In the genomic region with DNA sequence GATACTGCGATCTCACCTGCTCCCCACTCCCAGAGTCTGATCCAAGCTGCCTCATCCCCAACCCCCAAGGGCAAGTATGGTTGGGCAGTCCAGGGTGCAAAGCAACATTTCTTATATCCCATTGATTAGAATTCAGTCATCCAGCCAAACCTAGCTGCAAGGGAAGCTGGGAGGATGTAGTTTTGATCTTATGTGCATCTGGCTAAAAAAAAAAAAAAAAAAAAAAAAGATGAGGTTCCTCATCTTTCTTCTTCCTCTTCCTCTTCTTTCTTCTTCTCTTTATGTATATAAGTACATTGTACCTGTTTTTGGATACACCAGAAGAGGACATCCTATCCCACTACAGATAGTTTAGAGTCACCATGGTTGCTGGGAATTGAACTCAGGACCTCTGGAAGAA, we compare ENCODE assay signal across 33 mouse cellular contexts. TPM values are rescaled to one million over a fixed set of nuclear protein-coding genes. Genes with fewer than 3 reads are reported as not detected.
"Had no signal": no experiment of that assay in that cellular context is flagged by ENCODE, and none has a peak within 500 bp of the region (broad histone marks: within the 10 kb centered on the region; RNA-seq: fewer than 3 reads in every experiment).

No protein-coding gene starts in this region.

- H3K9me3 ChIP-seq: heart, embryonic 10.5 days; heart, embryonic 12.5 days; hindbrain, embryonic 12.5 days; intestine, embryonic 15.5 days; kidney, embryonic 15.5 days; limb, embryonic 10.5 days; limb, embryonic 12.5 days; liver, embryonic 13.5 days; liver, embryonic 15.5 days had no signal

- H3K4me3 ChIP-seq: heart, embryonic 10.5 days; heart, embryonic 12.5 days; hindbrain, embryonic 12.5 days; intestine, embryonic 15.5 days; kidney, embryonic 15.5 days; limb, embryonic 10.5 days; limb, embryonic 12.5 days; liver, embryonic 13.5 days; liver, embryonic 15.5 days had no signal

- H3K36me3 ChIP-seq: heart, embryonic 10.5 days; heart, embryonic 12.5 days; hindbrain, embryonic 12.5 days; intestine, embryonic 15.5 days; kidney, embryonic 15.5 days; limb, embryonic 10.5 days; limb, embryonic 12.5 days; liver, embryonic 13.5 days; liver, embryonic 15.5 days had no signal

- DNase-seq: gastrocnemius, postnatal 14 days; gastrocnemius, postnatal 36 days; heart, postnatal 14 days; heart, postnatal 36 days; kidney, adult 18-20 months; kidney, adult 8-10 months; kidney, postnatal 14 days; kidney, postnatal 36 days; layer of hippocampus, adult 9-11 months; layer of hippocampus, postnatal 36 days; liver; liver, embryonic 13.5 days had no signal

- ATAC-seq: hindbrain, embryonic 16.5 days; inflammation-experienced regulatory T-cells, adult 6 months; intestine, embryonic 15.5 days; intestine, postnatal 0 days had no signal

- H3K9ac ChIP-seq: heart, embryonic 12.5 days; hindbrain, embryonic 12.5 days; intestine, embryonic 15.5 days; kidney, embryonic 15.5 days; limb, embryonic 12.5 days; liver, embryonic 13.5 days; liver, embryonic 15.5 days had no signal

- H3K27ac ChIP-seq: heart, embryonic 10.5 days; hindbrain, embryonic 12.5 days; intestine, embryonic 15.5 days; kidney, embryonic 15.5 days; kidney, postnatal 0 days; limb, embryonic 12.5 days; liver, embryonic 13.5 days; liver, embryonic 15.5 days had no signal

- H3K4me2 ChIP-seq: heart, embryonic 12.5 days; hindbrain, embryonic 12.5 days; intestine, embryonic 15.5 days; kidney, embryonic 15.5 days; limb, embryonic 12.5 days; liver, embryonic 11.5 days; liver, embryonic 13.5 days; liver, embryonic 15.5 days had no signal

- H3K27me3 ChIP-seq: intestine, embryonic 15.5 days; kidney, embryonic 15.5 days; liver, embryonic 15.5 days had no signal

RNA-seq across cellular contexts. Expression of gene 1600014C23Rik, which starts 17.7 kb away (rescaled TPM):
- total RNA-seq: gastrocnemius, adult 18-20 months; gastrocnemius, postnatal 14 days; gastrocnemius, postnatal 36 days; heart, postnatal 36 days; hematopoietic stem cell, adult 5-6 weeks; layer of hippocampus, adult 18-20 months; layer of hippocampus, adult 8-10 months; layer of hippocampus, postnatal 14 days; layer of hippocampus, postnatal 36 days; left cerebral cortex, adult 18-20 months; left cerebral cortex, postnatal 36 days had no signal
- polyA plus RNA-seq: heart, embryonic 10.5 days; hindbrain, embryonic 12.5 days; inflammation-experienced regulatory T-cells, adult 6 months; intestine, postnatal 0 days; large intestine, adult 2 months; limb, embryonic 10.5 days; limb, embryonic 12.5 days; liver, embryonic 11.5 days; liver, embryonic 13.5 days; liver, embryonic 15.5 days had no signal
